ENCODE assay signal across 8 mouse cellular contexts in the genomic region with DNA sequence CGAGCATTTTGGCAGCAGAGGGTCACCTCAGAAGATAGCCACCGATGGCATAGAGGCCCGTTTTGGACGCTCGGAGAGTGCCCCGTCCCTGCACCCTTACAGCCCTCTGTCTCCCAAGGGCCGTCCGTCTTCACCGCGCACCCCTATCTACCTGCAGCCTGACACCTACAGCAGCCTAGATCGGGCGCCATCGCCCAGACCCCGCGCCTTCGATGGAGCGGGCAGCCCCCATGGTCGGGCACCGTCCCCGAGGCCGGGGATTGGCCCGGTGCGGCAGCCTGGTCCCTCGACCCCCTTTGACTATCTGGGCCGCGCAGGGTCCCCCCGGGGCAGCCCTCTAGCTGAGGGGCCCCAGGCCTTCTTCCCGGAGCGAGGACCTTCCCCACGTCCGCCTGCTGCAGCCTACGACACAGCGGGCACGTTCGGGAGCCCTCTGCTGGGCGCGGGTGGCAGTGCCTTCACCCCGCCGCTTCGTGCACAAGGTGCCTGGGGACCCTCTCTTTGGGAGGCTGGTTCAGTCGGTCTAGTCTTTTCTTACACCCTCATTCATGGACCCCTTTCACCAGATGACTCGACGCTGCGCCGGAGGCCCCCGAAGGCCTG. TPM values are rescaled to one million over a fixed set of nuclear protein-coding genes. Genes with fewer than 3 reads are reported as not detected.
A peak's percentile ranks its signal among the peaks of the same experiment; 100 is the strongest.
DNase-seq lines count a peak whose midpoint lies in the region; ATAC-seq lines count a peak whose summit lies in the region.

No protein-coding gene starts in this region.

- WGBS in limb, embryonic 12.5 days: 11% methylated on average over 46 of the region's 46 CpGs
- 10% methylated on average over 46 of the region's 46 CpGs for WGBS in midbrain, embryonic 15.5 days
- WGBS in stomach, embryonic 15.5 days: 10% methylated on average over 46 of the region's 46 CpGs

- H3K9me3 ChIP-seq in limb, embryonic 12.5 days: no peaks in the 10 kb centered on the region
- H3K9me3 ChIP-seq in midbrain, embryonic 15.5 days: no peaks in the 10 kb centered on the region
- no peaks in the 10 kb centered on the region for H3K9me3 ChIP-seq in stomach, embryonic 15.5 days

- H3K36me3 ChIP-seq in limb, embryonic 12.5 days: peaks cover 9% of the 10 kb centered on the region; the same call in 1 of the 2 replicates
- H3K36me3 ChIP-seq in midbrain, embryonic 15.5 days (replicated peaks): no peaks in the 10 kb centered on the region
- H3K36me3 ChIP-seq in stomach, embryonic 15.5 days: no peaks in the 10 kb centered on the region

- peaks cover 10% of the 10 kb centered on the region; the same call in 1 of the 2 replicates for H3K4me1 ChIP-seq in limb, embryonic 12.5 days (replicated peaks)
- peaks cover 6% of the 10 kb centered on the region for H3K4me1 ChIP-seq in midbrain, embryonic 15.5 days
- peaks cover 9% of the 10 kb centered on the region for H3K4me1 ChIP-seq in stomach, embryonic 15.5 days

- H3K4me2 ChIP-seq in limb, embryonic 12.5 days: peak overlapping the region; percentile 73
- peak overlapping the region; percentile 75 for H3K4me2 ChIP-seq in midbrain, embryonic 15.5 days
- H3K4me2 ChIP-seq in stomach, embryonic 15.5 days: peak overlapping the region; percentile 77

- no peak overlapping the region for H3K27ac ChIP-seq in limb, embryonic 12.5 days
- H3K27ac ChIP-seq in midbrain, embryonic 15.5 days: no peak overlapping the region
- H3K27ac ChIP-seq in stomach, embryonic 15.5 days: no peak overlapping the region

- DNase-seq in layer of hippocampus, adult 11-12 months (ENCODE audit: low spot score): peak; percentile 68
- no peak for DNase-seq in layer of hippocampus, adult 9-10 months (ENCODE audit: low spot score)
- peak; percentile 77 for DNase-seq in cerebellum, adult 9-10 months
- peak; percentile 74 for DNase-seq in induced T-regulatory cell, adult 2 months (ENCODE audit: low read depth)

- H3K9ac ChIP-seq in limb, embryonic 12.5 days (replicated peaks): peak overlapping the region; percentile 60
- peak overlapping the region; percentile 56 for H3K9ac ChIP-seq in midbrain, embryonic 15.5 days
- H3K9ac ChIP-seq in stomach, embryonic 15.5 days: no peak overlapping the region

- H3K27me3 ChIP-seq in limb, embryonic 12.5 days: peaks cover 18% of the 10 kb centered on the region
- no peaks in the 10 kb centered on the region for H3K27me3 ChIP-seq in midbrain, embryonic 15.5 days (replicated peaks)
- H3K27me3 ChIP-seq in stomach, embryonic 15.5 days (replicated peaks): 0 out of 2 replicates have a peak, but pooled peaks cover 2% of the 10 kb centered on the region

- peak; percentile 81 for ATAC-seq in frontal cortex, adult (ENCODE audit: low TSS enrichment)
- peak; percentile 64 for ATAC-seq in limb, embryonic 12.5 days (ENCODE audit: insufficient number of reproducible peaks, insufficient read depth, low FRiP score, low TSS enrichment, low read depth)
- peak; percentile 85 for ATAC-seq in midbrain, embryonic 15.5 days (replicated peaks)
- peak; percentile 65 for ATAC-seq in stomach, embryonic 15.5 days (ENCODE audit: insufficient read depth, low FRiP score, low read depth)

- H3K4me3 ChIP-seq in limb, embryonic 12.5 days (replicated peaks): peak overlapping the region; percentile 43
- peak overlapping the region; percentile 46 for H3K4me3 ChIP-seq in midbrain, embryonic 15.5 days
- peak overlapping the region; percentile 34 for H3K4me3 ChIP-seq in stomach, embryonic 15.5 days (replicated peaks)

RNA-seq across cellular contexts. Expression of a gene that starts 10.4 kb away (rescaled TPM):
- polyA plus RNA-seq in limb, embryonic 12.5 days (2016; fragmentation: Nextera tagmentation; extraction: Ambion mirVana): 7.1 and 9.3 TPM in 2 replicates
- polyA plus RNA-seq in midbrain, embryonic 15.5 days (2015; fragmentation: Nextera tagmentation; extraction: Ambion mirVana): 2.1 and 2.5 TPM in 2 replicates
- 7.8 and 8.9 TPM in 2 replicates for polyA plus RNA-seq in stomach, embryonic 15.5 days (2015; fragmentation: Nextera tagmentation; extraction: Ambion mirVana)

RNA-seq across cellular contexts. Expression of a gene that starts 10.6 kb away (rescaled TPM):
- 28.4 TPM in 2 replicates for polyA plus RNA-seq in limb, embryonic 12.5 days (2016; fragmentation: Nextera tagmentation; extraction: Ambion mirVana)
- polyA plus RNA-seq in midbrain, embryonic 15.5 days (2015; fragmentation: Nextera tagmentation; extraction: Ambion mirVana): 22.0 and 25.1 TPM in 2 replicates
- 24.9 and 26.1 TPM in 2 replicates for polyA plus RNA-seq in stomach, embryonic 15.5 days (2015; fragmentation: Nextera tagmentation; extraction: Ambion mirVana)

RNA-seq across cellular contexts. Expression of a gene that starts 11.9 kb away (rescaled TPM):
- 22.9 and 23.8 TPM in 2 replicates for polyA plus RNA-seq in limb, embryonic 12.5 days (2016; fragmentation: Nextera tagmentation; extraction: Ambion mirVana)
- 29.7 and 33.0 TPM in 2 replicates for polyA plus RNA-seq in midbrain, embryonic 15.5 days (2015; fragmentation: Nextera tagmentation; extraction: Ambion mirVana)
- polyA plus RNA-seq in stomach, embryonic 15.5 days (2015; fragmentation: Nextera tagmentation; extraction: Ambion mirVana): 13.5 and 14.8 TPM in 2 replicates

RNA-seq across cellular contexts. Expression of a gene that starts 25.3 kb away (rescaled TPM):
- polyA plus RNA-seq in limb, embryonic 12.5 days (2016; fragmentation: Nextera tagmentation; extraction: Ambion mirVana): 92.3 and 105 TPM in 2 replicates
- 80.2 and 83.3 TPM in 2 replicates for polyA plus RNA-seq in midbrain, embryonic 15.5 days (2015; fragmentation: Nextera tagmentation; extraction: Ambion mirVana)
- 63.7 and 66.5 TPM in 2 replicates for polyA plus RNA-seq in stomach, embryonic 15.5 days (2015; fragmentation: Nextera tagmentation; extraction: Ambion mirVana)

RNA-seq across cellular contexts. Expression of a gene that starts 34.0 kb away (rescaled TPM):
- 6.7 and 7.8 TPM in 2 replicates for polyA plus RNA-seq in limb, embryonic 12.5 days (2016; fragmentation: Nextera tagmentation; extraction: Ambion mirVana)
- polyA plus RNA-seq in midbrain, embryonic 15.5 days (2015; fragmentation: Nextera tagmentation; extraction: Ambion mirVana): 1.4 and 1.5 TPM in 2 replicates
- polyA plus RNA-seq in stomach, embryonic 15.5 days (2015; fragmentation: Nextera tagmentation; extraction: Ambion mirVana): 9.7 and 10.4 TPM in 2 replicates
